Mouse (Mus musculus) neural tube, embryonic 12.5 days (tissue): ENCODE data around the gene Sema4b. TPM values are rescaled to one million over a fixed set of nuclear protein-coding genes. Genes with fewer than 3 reads are reported as not detected.

ENCODE experiments used
- ATAC-seq: fragments of 200-750 bp; cut with Nextera tagmentation; 2 replicates; pipeline ENCODE4 v1.8.0; 2017; ENCODE audit warnings: low read depth, mild to moderate bottlenecking, moderate TSS enrichment, moderate library complexity; ENCODE audit not compliant: low FRiP score
- H3K27ac ChIP-seq: fragments of 300-500 bp; sonication (generic); 2 replicates; pipeline ENCODE4 v1.5.1; 2016
- H3K27me3 ChIP-seq: fragments of 300-500 bp; sonication (generic); replicated peaks from 2 replicates; pipeline ENCODE4 v1.6.1; 2016; ENCODE audit warnings: mild to moderate bottlenecking
- H3K36me3 ChIP-seq: fragments of 300-500 bp; sonication (generic); 2 replicates; pipeline ENCODE4 v1.6.1; 2016; ENCODE audit warnings: mild to moderate bottlenecking
- H3K4me1 ChIP-seq: fragments of 300-500 bp; sonication (generic); 2 replicates; pipeline ENCODE4 v1.6.1; 2016
- H3K4me2 ChIP-seq: fragments of 300-500 bp; sonication (generic); replicated peaks from 2 replicates; pipeline ENCODE4 v1.6.1; 2016; ENCODE audit warnings: mild to moderate bottlenecking
- H3K4me3 ChIP-seq: fragments of 300-500 bp; sonication (generic); 2 replicates; pipeline ENCODE4 v1.5.1; 2016
- H3K9ac ChIP-seq: fragments of 300-500 bp; sonication (generic); 2 replicates; pipeline ENCODE4 v1.6.1; 2016; ENCODE audit warnings: mild to moderate bottlenecking
- H3K9me3 ChIP-seq: fragments of 300-500 bp; sonication (generic); 2 replicates; pipeline ENCODE4 v1.6.1; 2016; ENCODE audit warnings: mild to moderate bottlenecking
- WGBS: fragments of 180-500 bp; shearing (Covaris S2); methylation state at CpG from one replicate; pipeline ENCODE4 v1.1.7; 2016; 5-methylcytosine and 5-hydroxymethylcytosine counted together
- polyA plus RNA-seq: library from polyadenylated mRNA; unstranded; fragments of >200 nt; fragmentation: Nextera tagmentation; extraction: Ambion mirVana; gene quantifications from 2 replicates; pipeline ENCODE4 v1.2.1, GENCODE M21; 2016

The Sema4b gene
- polyA plus RNA-seq, 1 experiment from 2014 or later = 18.9 TPM

- Histone ChIP-seq H3K36me3 (peaks cover 3% of the 10 kb centered on the region; the same call in 1 of the 2 replicates), H3K27me3 (no peaks in the 10 kb centered on the region), H3K27ac (no peak overlapping the region), H3K4me1 (peaks cover 67% of the 10 kb centered on the region), H3K4me3 (no peak overlapping the region), H3K9me3 (no peaks in the 10 kb centered on the region), H3K4me2 (peak overlapping the region; percentile 77), H3K9ac (no peak overlapping the region)
- WGBS = 66% methylated on average over 11 of the region's 11 CpGs
- ATAC-seq = no peak
These were observed 13.4 kb downstream of the Sema4b start for GRCm38 (mm10) chr7:80199851-80200587.

- Histone ChIP-seq H3K4me2 (peak overlapping the region; percentile 77), H3K27ac (no peak overlapping the region), H3K36me3 (peaks cover 3% of the 10 kb centered on the region; the same call in 1 of the 2 replicates), H3K4me3 (no peak overlapping the region), H3K9ac (no peak overlapping the region), H3K9me3 (no peaks in the 10 kb centered on the region), H3K4me1 (peaks cover 71% of the 10 kb centered on the region), H3K27me3 (no peaks in the 10 kb centered on the region)
- 62% methylated on average over 6 of the region's 6 CpGs for WGBS
- ATAC-seq = no peak
These were observed 13.9 kb downstream of the Sema4b start for GRCm38 (mm10) chr7:80200588-80200945.

- H3K27me3 ChIP-seq = no peaks in the 10 kb centered on the region
These were observed 14.4 kb downstream of the Sema4b start for GRCm38 (mm10) chr7:80200963-80201539.

GRCm38 (mm10) chr7:80201888-80202540 is 15.4 kb downstream of the Sema4b start:
- H3K27ac ChIP-seq = no peak overlapping the region; the same call in 1 of the 2 replicates
- H3K4me3 ChIP-seq = no peak overlapping the region
- no peak overlapping the region for H3K9ac ChIP-seq
- ATAC-seq = no peak
- 0 out of 2 replicates have a peak overlapping the region, but pooled peaks have one; percentile 25 for H3K4me2 ChIP-seq
- H3K36me3 ChIP-seq = peaks cover 3% of the 10 kb centered on the region; the same call in 1 of the 2 replicates
- WGBS = 83% methylated on average over 15 of the region's 15 CpGs
- no peaks in the 10 kb centered on the region for H3K27me3 ChIP-seq
- no peaks in the 10 kb centered on the region for H3K9me3 ChIP-seq
- peaks cover 81% of the 10 kb centered on the region for H3K4me1 ChIP-seq

More at GRCm38 (mm10) chr7:80200963-80201539, 14.4 kb downstream of the Sema4b start:
- Histone ChIP-seq H3K4me2 (peak overlapping the region; percentile 77), H3K4me3 (no peak overlapping the region), H3K9ac (no peak overlapping the region), H3K4me1 (peaks cover 74% of the 10 kb centered on the region), H3K9me3 (no peaks in the 10 kb centered on the region), H3K27ac (no peak overlapping the region), H3K36me3 (peaks cover 3% of the 10 kb centered on the region; the same call in 1 of the 2 replicates)
- ATAC-seq = no peak
- 89% methylated on average over 5 of the region's 5 CpGs for WGBS

GRCm38 (mm10) chr7:80202961-80203360 is 16.3 kb downstream of the Sema4b start:
- peaks cover 82% of the 10 kb centered on the region for H3K4me1 ChIP-seq
- H3K9ac ChIP-seq = no peak overlapping the region
- H3K27ac ChIP-seq = 0 out of 2 replicates have a peak overlapping the region, but pooled peaks have one; percentile 50
- no peaks in the 10 kb centered on the region for H3K27me3 ChIP-seq
- WGBS = 89% methylated on average over 5 of the region's 5 CpGs
- no peak for ATAC-seq
- H3K4me2 ChIP-seq = 0 out of 2 replicates have a peak overlapping the region, but pooled peaks have one; percentile 25
- no peaks in the 10 kb centered on the region for H3K9me3 ChIP-seq
- H3K4me3 ChIP-seq = no peak overlapping the region
- peaks cover 3% of the 10 kb centered on the region; the same call in 1 of the 2 replicates for H3K36me3 ChIP-seq

- 56% methylated on average over 12 of the region's 12 CpGs for WGBS
- Histone ChIP-seq H3K4me2 (0 out of 2 replicates have a peak overlapping the region, but pooled peaks have one; percentile 25), H3K4me3 (no peak overlapping the region), H3K36me3 (peaks cover 3% of the 10 kb centered on the region; the same call in 1 of the 2 replicates), H3K9me3 (no peaks in the 10 kb centered on the region), H3K27ac (0 out of 2 replicates have a peak overlapping the region, but pooled peaks have one; percentile 50), H3K4me1 (peaks cover 87% of the 10 kb centered on the region), H3K9ac (0 out of 2 replicates have a peak overlapping the region, but pooled peaks have one; percentile 13), H3K27me3 (no peaks in the 10 kb centered on the region)
- no peak for ATAC-seq
These were observed 17.0 kb downstream of the Sema4b start for GRCm38 (mm10) chr7:80203638-80204096.

- H3K4me2 ChIP-seq = no peak overlapping the region
- no peaks in the 10 kb centered on the region for H3K27me3 ChIP-seq
- peaks cover 3% of the 10 kb centered on the region; the same call in 1 of the 2 replicates for H3K36me3 ChIP-seq
- H3K4me1 ChIP-seq = peaks cover 84% of the 10 kb centered on the region
- no peaks in the 10 kb centered on the region for H3K9me3 ChIP-seq
- no peak for ATAC-seq
- no peak overlapping the region for H3K9ac ChIP-seq
- WGBS = 88% methylated on average over 4 of the region's 4 CpGs
- H3K27ac ChIP-seq = no peak overlapping the region
- no peak overlapping the region for H3K4me3 ChIP-seq
These were observed 17.7 kb downstream of the Sema4b start for GRCm38 (mm10) chr7:80204362-80204761.

- Histone ChIP-seq H3K4me1 (peaks cover 81% of the 10 kb centered on the region), H3K27me3 (no peaks in the 10 kb centered on the region)
- 87% methylated on average over 7 of the region's 7 CpGs for WGBS
These were observed 18.3 kb downstream of the Sema4b start for GRCm38 (mm10) chr7:80204961-80205360.

GRCm38 (mm10) chr7:80205705-80206589 is 19.3 kb downstream of the Sema4b start:
- no peaks in the 10 kb centered on the region for H3K27me3 ChIP-seq
- 90% methylated on average over 12 of the region's 12 CpGs for WGBS
- H3K4me1 ChIP-seq = peaks cover 71% of the 10 kb centered on the region
- no peaks in the 10 kb centered on the region for H3K9me3 ChIP-seq
- H3K4me2 ChIP-seq = no peak overlapping the region
- peaks cover 3% of the 10 kb centered on the region; the same call in 1 of the 2 replicates for H3K36me3 ChIP-seq
- H3K4me3 ChIP-seq = no peak overlapping the region
- ATAC-seq = no peak
- no peak overlapping the region for H3K27ac ChIP-seq
- no peak overlapping the region for H3K9ac ChIP-seq

More at GRCm38 (mm10) chr7:80204961-80205360, 18.3 kb downstream of the Sema4b start:
- Histone ChIP-seq H3K4me2 (no peak overlapping the region), H3K27ac (no peak overlapping the region), H3K9me3 (no peaks in the 10 kb centered on the region), H3K9ac (no peak overlapping the region), H3K36me3 (peaks cover 3% of the 10 kb centered on the region; the same call in 1 of the 2 replicates), H3K4me3 (no peak overlapping the region)
- ATAC-seq = no peak

GRCm38 (mm10) chr7:80207314-80207731 is 20.7 kb downstream of the Sema4b start:
- H3K9ac ChIP-seq = no peak overlapping the region
- H3K36me3 ChIP-seq = peaks cover 3% of the 10 kb centered on the region; the same call in 1 of the 2 replicates
- peaks cover 58% of the 10 kb centered on the region for H3K4me1 ChIP-seq
- H3K4me2 ChIP-seq = no peak overlapping the region
- H3K4me3 ChIP-seq = no peak overlapping the region
- no peaks in the 10 kb centered on the region for H3K27me3 ChIP-seq
- H3K9me3 ChIP-seq = no peaks in the 10 kb centered on the region
- no peak overlapping the region for H3K27ac ChIP-seq
- WGBS = 80% methylated on average over 3 of the region's 3 CpGs
- no peak for ATAC-seq

- Histone ChIP-seq H3K9ac (no peak overlapping the region), H3K4me1 (peaks cover 50% of the 10 kb centered on the region), H3K36me3 (peaks cover 6% of the 10 kb centered on the region), H3K4me3 (no peak overlapping the region), H3K27ac (no peak overlapping the region), H3K9me3 (no peaks in the 10 kb centered on the region), H3K27me3 (no peaks in the 10 kb centered on the region), H3K4me2 (no peak overlapping the region)
- no peak for ATAC-seq
- 87% methylated on average over 18 of the region's 18 CpGs for WGBS
These were observed 21.5 kb downstream of the Sema4b start for GRCm38 (mm10) chr7:80208026-80208642.
